Mouse (Mus musculus) midbrain, postnatal 0 days (tissue): ENCODE results near the gene Stard3nl. TPM values are rescaled to one million over a fixed set of nuclear protein-coding genes. Genes with fewer than 3 reads are reported as not detected.
A peak's percentile ranks its signal among the peaks of the same experiment; 100 is the strongest.

ENCODE experiments used
- ATAC-seq: fragments of 200-750 bp; cut with Nextera tagmentation; 2 replicates; pipeline ENCODE4 v1.8.0; 2017; ENCODE audit warnings: moderate number of reproducible peaks, mild to moderate bottlenecking, moderate TSS enrichment, moderate library complexity; ENCODE audit not compliant: low FRiP score
- DNase-seq: peaks from one replicate; pipeline ENCODE4 v3.0.0-alpha.2; 2015; ENCODE audit warnings: low spot score
- H3K27ac ChIP-seq: fragments of 300-500 bp; sonication (generic); 2 replicates; pipeline ENCODE4 v1.5.1; 2014; ENCODE audit warnings: low read depth, mild to moderate bottlenecking, low read length, mixed read lengths
- H3K27me3 ChIP-seq: fragments of 300-500 bp; sonication (generic); 2 replicates; pipeline ENCODE4 v1.6.1; 2014; ENCODE audit warnings: low read length, control low read depth, mixed read lengths; ENCODE audit not compliant: insufficient read depth
- H3K36me3 ChIP-seq: fragments of 300-500 bp; sonication (generic); 2 replicates; pipeline ENCODE4 v1.6.1; 2014; ENCODE audit warnings: low read length, control low read depth, mixed read lengths; ENCODE audit not compliant: insufficient read depth
- H3K4me1 ChIP-seq: fragments of 300-500 bp; sonication (generic); 2 replicates; pipeline ENCODE4 v1.6.1; 2014; ENCODE audit warnings: mild to moderate bottlenecking, control low read depth, antibody characterized with exemption, low read length, mixed read lengths; ENCODE audit not compliant: insufficient read depth
- H3K4me2 ChIP-seq: fragments of 300-500 bp; sonication (generic); 2 replicates; pipeline ENCODE4 v1.6.1; 2014; ENCODE audit warnings: low read depth, mild to moderate bottlenecking, low read length, mixed read lengths; ENCODE audit not compliant: poor library complexity, severe bottlenecking
- H3K4me3 ChIP-seq: fragments of 300-500 bp; sonication (generic); 2 replicates; pipeline ENCODE4 v1.5.1; 2014; ENCODE audit warnings: low read depth, mild to moderate bottlenecking, low read length, moderate library complexity
- H3K9ac ChIP-seq: fragments of 300-500 bp; sonication (generic); replicated peaks from 2 replicates; pipeline ENCODE4 v1.6.1; 2014; ENCODE audit warnings: mild to moderate bottlenecking, low read length, moderate library complexity, mixed read lengths; ENCODE audit not compliant: poor library complexity, severe bottlenecking
- H3K9me3 ChIP-seq: fragments of 300-500 bp; sonication (generic); 2 replicates; pipeline ENCODE4 v1.6.1; 2016; ENCODE audit warnings: low read length, control low read depth
- CTCF ChIP-seq: IDR thresholded peaks from 2 replicates; pipeline ENCODE4 v1.5.1; 2016; ENCODE audit warnings: antibody characterized with exemption, mild to moderate bottlenecking
- WGBS: fragments of 180-500 bp; shearing (Covaris S2); extraction: QIAGEN DNeasy Blood & Tissue Kit; methylation state at CpG from one replicate; pipeline ENCODE4 v1.1.7; 2014; 5-methylcytosine and 5-hydroxymethylcytosine counted together
- polyA plus RNA-seq: library from polyadenylated mRNA; unstranded; fragments of >200 nt; fragmentation: Nextera tagmentation; extraction: Ambion mirVana; gene quantifications from 2 replicates; pipeline ENCODE4 v1.2.1, GENCODE M21; 2015
- total RNA-seq: library from RNA; depleted of rRNA; stranded (reverse); fragments of >200 nt; gene quantifications from 2 replicates; pipeline ENCODE4 v1.2.3, GENCODE M21; 2014; rRNA removed

Stard3nl gene
- total RNA-seq: 71.6 and 95.1 TPM in 2 replicates
- polyA plus RNA-seq: 210 and 215 TPM in 2 replicates

DNA sequence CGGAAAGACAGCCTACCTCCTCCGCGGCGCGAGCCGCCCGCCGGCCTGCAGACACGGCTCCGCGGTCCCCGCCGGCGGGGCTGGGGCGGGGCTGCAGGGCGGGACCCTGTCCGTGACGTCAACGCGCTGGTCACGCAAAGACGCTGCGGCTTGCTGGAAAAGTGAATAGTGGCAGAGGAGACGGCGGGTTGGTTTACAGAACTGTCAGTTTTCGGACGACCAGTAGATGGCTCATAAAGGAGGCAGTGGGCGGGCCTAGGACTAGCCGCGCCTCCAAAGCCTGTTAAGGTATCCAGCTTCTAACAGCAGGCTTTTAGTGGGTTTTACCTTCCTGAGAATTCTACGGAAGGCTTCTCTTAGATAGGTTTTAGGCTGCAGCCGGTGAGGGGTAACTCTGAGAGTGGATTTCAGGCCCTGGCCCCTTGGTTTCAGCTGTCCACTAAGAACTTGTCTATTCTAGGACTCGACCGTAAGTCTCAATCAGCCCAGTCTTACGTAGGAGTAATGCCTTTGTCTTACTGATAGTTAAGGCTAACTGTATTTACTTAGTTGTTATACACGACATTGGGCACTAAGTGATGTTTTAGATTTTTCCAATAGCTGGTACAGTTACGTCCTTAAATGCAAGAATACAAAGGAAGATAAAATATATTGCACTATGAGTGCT lies at the start of gene Stard3nl:
Gene Stard3nl, minus strand, starts transcription at position 108 of the 667 bp plus-strand sequence.
- Histone ChIP-seq H3K27ac (peak within 1 kb of the TSS; percentile 89), H3K27me3 (no peaks in the 10 kb centered on the region), H3K36me3 (no peaks in the 10 kb centered on the region), H3K4me1 (peaks cover 7% of the 10 kb centered on the region; the same call in 1 of the 2 replicates), H3K9me3 (no peaks in the 10 kb centered on the region), H3K4me3 (peak within 1 kb of the TSS; percentile 59), H3K4me2 (peak within 1 kb of the TSS; percentile 56), H3K9ac (peak within 1 kb of the TSS; percentile 80)
- peak; percentile 99 for DNase-seq
- ATAC-seq: peak; percentile 99
- TF ChIP-seq CTCF: peak; percentile 26; the same call in 1 of the 2 replicates
- under 1% methylated on average over 37 of the region's 37 CpGs for WGBS

DNA sequence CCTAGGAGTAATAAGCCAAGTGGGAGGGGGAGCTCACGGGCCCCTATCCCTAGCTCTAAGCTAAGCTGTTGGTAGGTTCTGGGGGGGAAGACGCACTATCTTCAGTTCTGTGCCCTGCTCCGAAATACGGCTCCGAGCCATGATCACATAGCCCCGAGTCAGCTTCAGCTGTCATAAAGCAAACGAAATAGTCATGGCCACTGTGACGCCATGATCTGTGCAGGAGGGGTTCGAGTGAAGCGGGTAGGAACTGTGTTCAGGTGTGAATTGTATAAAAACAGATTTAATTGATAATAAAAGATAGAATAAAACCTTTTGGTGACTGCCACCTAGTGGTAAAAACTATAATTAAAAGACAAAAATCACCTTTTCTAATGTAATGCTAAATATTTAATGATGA lies 42.4 kb upstream of the Stard3nl start:
- ATAC-seq: peak; percentile 75

DNA sequence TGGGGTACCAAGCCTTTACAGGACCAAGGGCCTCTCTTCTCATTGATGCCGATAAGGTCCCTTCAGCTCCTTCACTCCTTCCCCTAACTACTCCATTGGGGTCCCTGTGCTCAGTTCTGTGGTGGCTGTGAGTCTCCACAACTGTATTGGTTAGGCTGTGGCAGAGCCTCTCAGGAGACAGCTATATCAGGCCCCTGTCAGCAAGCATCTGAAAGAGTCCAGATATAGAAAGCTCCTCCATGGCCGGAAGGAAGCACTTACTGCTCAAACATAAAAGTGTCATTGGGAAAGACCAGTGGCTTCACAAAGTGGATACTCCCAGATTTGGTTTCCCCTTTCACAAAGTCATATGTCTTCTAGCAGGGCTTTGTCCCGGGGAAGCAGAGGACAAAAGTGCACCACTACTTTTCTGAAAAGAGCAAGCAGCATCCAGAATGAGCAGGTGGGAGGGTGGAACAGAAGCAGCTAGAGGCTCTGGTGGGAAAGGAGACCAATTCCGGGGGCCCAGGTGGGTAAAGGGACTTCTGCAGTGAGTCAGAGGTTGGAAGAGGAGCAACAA lies 34.3 kb upstream of the Stard3nl start:
- no peak for DNase-seq
- Histone ChIP-seq H3K27me3 (no peaks in the 10 kb centered on the region), H3K4me2 (no peak overlapping the region), H3K9ac (no peak overlapping the region), H3K4me1 (no peaks in the 10 kb centered on the region), H3K4me3 (no peak overlapping the region), H3K36me3 (no peaks in the 10 kb centered on the region), H3K9me3 (no peaks in the 10 kb centered on the region), H3K27ac (no peak overlapping the region)
- TF ChIP-seq CTCF: no peak
- 0 out of 2 replicates have a peak, but pooled peaks have one; percentile 16 for ATAC-seq
- 86% methylated on average over 4 of the region's 4 CpGs for WGBS

More for the DNA sequence above, 42.4 kb upstream of the Stard3nl start:
- H3K27me3 ChIP-seq: no peaks in the 10 kb centered on the region
- no peak overlapping the region for H3K9ac ChIP-seq
- H3K4me3 ChIP-seq: no peak overlapping the region
- WGBS: 74% methylated on average over 10 of the region's 10 CpGs
- H3K4me2 ChIP-seq: no peak overlapping the region
- no peaks in the 10 kb centered on the region for H3K9me3 ChIP-seq
- H3K4me1 ChIP-seq: no peaks in the 10 kb centered on the region
- peak; percentile 27 for DNase-seq
- no peaks in the 10 kb centered on the region for H3K36me3 ChIP-seq
- no peak overlapping the region for H3K27ac ChIP-seq
- peak; percentile 58 for TF ChIP-seq CTCF

DNA sequence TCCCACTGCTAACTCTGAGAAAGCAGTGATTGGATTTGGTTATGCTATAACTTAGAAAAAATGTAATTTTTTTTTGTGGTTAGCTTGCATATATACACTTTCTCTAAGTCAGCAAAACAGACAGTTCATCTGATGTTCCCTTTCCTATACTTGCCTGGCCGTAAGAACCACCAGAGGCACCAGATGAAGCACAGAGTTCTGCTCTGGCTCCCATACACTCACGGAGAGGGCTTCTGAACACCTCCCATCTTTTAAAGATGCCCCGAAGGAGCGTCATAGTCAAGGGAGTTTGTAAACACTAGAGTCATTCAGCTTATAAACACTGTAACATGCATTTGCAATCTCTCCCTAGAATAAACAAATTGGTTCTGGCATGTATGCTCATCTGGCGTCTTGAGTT lies 32.5 kb upstream of the Stard3nl start:
- no peak for ATAC-seq

DNA sequence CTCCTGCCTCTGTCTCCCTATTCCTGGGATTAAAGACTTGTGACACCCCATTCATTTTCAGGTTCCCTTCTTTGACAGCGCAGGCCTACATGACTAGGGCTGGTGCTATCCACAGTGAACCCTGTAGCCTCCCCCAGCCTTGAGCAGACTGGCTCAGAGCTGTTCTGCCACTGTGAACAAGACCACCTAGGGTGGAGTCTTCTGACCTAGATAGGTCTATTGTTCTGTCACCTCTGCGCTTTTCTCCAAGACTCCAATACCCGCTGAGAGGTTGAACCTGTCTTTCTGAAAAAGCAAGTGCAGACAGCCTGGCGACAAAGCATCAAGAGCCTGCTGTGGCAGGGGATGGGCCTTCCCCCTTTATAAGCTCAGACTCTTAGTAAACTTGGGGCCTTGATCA lies 29.0 kb upstream of the Stard3nl start:
- Histone ChIP-seq H3K36me3 (no peaks in the 10 kb centered on the region), H3K27ac (no peak overlapping the region), H3K9ac (no peak overlapping the region), H3K27me3 (no peaks in the 10 kb centered on the region), H3K9me3 (no peaks in the 10 kb centered on the region), H3K4me3 (no peak overlapping the region), H3K4me2 (no peak overlapping the region), H3K4me1 (no peaks in the 10 kb centered on the region)
- WGBS: 85% methylated on average over 4 of the region's 4 CpGs
- no peak for TF ChIP-seq CTCF
- no peak for DNase-seq
- no peak for ATAC-seq

More for the DNA sequence above, 32.5 kb upstream of the Stard3nl start:
- Histone ChIP-seq H3K36me3 (no peaks in the 10 kb centered on the region), H3K27ac (no peak overlapping the region), H3K4me1 (no peaks in the 10 kb centered on the region), H3K4me2 (no peak overlapping the region), H3K9ac (no peak overlapping the region), H3K27me3 (no peaks in the 10 kb centered on the region), H3K4me3 (no peak overlapping the region), H3K9me3 (no peaks in the 10 kb centered on the region)
- WGBS: 91% methylated on average over 5 of the region's 5 CpGs
- no peak for DNase-seq
- TF ChIP-seq CTCF: no peak

DNA sequence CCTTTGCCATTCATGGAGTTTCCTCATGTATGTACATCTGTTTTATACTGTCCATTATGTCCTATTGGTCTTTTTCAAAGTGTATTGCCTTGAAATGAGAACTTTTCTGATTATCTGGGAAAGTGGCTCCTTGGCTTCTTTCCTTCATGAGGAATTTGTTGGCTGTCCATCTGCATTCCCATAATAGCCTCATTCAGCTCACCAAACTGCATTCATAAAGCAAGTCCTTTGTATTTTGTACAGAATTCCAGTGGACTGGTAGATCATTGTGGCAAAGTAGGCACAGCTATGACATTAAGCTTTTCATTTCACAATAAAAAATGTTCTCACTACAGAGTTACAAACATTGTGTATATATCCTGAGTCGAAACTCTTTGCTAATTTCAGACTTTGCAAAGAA lies 26.9 kb upstream of the Stard3nl start:
- DNase-seq (no peak), ATAC-seq (no peak)
- Histone ChIP-seq H3K9me3 (no peaks in the 10 kb centered on the region), H3K4me2 (no peak overlapping the region), H3K36me3 (no peaks in the 10 kb centered on the region), H3K4me1 (no peaks in the 10 kb centered on the region), H3K4me3 (no peak overlapping the region), H3K27me3 (no peaks in the 10 kb centered on the region), H3K9ac (no peak overlapping the region), H3K27ac (no peak overlapping the region)
- WGBS: 83% methylated on average over 1 of the region's 1 CpGs
- TF ChIP-seq CTCF: no peak
